Mouse (Mus musculus) thymus, postnatal 25 days (tissue): ENCODE measurements around the gene Cage1.

Experiments used
- DNase-seq: peaks from one replicate; pipeline ENCODE4 v3.0.0; 2022

The Cage1 gene

GRCm38 (mm10) chr13:38037044-38037687, at the start of gene Cage1:
Cage1 (minus strand) TSS chr13:38037069.
- peak; percentile 97 for DNase-seq

GRCm38 (mm10) chr13:38081161-38081560, 44.3 kb upstream of the Cage1 start:
- DNase-seq, result no peak

- no peak for DNase-seq
Measured at GRCm38 (mm10) chr13:38080725-38081124, 43.9 kb upstream of the Cage1 start.

- no peak for DNase-seq
Measured at GRCm38 (mm10) chr13:38080014-38080413, 43.1 kb upstream of the Cage1 start.

- DNase-seq, result no peak
Measured at GRCm38 (mm10) chr13:38079366-38079765, 42.5 kb upstream of the Cage1 start.

- DNase-seq, result no peak
Measured at GRCm38 (mm10) chr13:38078836-38079235, 42.0 kb upstream of the Cage1 start.

- DNase-seq, result peak; percentile 10
Measured at GRCm38 (mm10) chr13:38077113-38077512, 40.2 kb upstream of the Cage1 start.

- no peak for DNase-seq
Measured at GRCm38 (mm10) chr13:38074404-38074803, 37.5 kb upstream of the Cage1 start.

- DNase-seq, result no peak
Measured at GRCm38 (mm10) chr13:38073374-38074307, 36.8 kb upstream of the Cage1 start.

GRCm38 (mm10) chr13:38070945-38071344, 34.1 kb upstream of the Cage1 start:
- DNase-seq, result no peak

GRCm38 (mm10) chr13:38064854-38065663, 28.2 kb upstream of the Cage1 start:
- peak; percentile 33 for DNase-seq

GRCm38 (mm10) chr13:38062678-38063077, 25.8 kb upstream of the Cage1 start:
- no peak for DNase-seq

GRCm38 (mm10) chr13:38049888-38050287, 13.0 kb upstream of the Cage1 start:
- DNase-seq, result no peak

- DNase-seq, result peak; percentile 17
Measured at GRCm38 (mm10) chr13:38037811-38038210, 942 bp upstream of the Cage1 start.

- DNase-seq, result peak; percentile 18
Measured at GRCm38 (mm10) chr13:38036343-38037043, 376 bp downstream of the Cage1 start, which contains the start of gene Riok1. Riok1 (plus strand) TSS chr13:38036995.

- DNase-seq, result no peak
Measured at GRCm38 (mm10) chr13:38028407-38028806, 8.5 kb downstream of the Cage1 start.

- no peak for DNase-seq
Measured at GRCm38 (mm10) chr13:38027618-38028248, 9.1 kb downstream of the Cage1 start.

GRCm38 (mm10) chr13:38025874-38026273, 11.0 kb downstream of the Cage1 start:
- peak; percentile 24 for DNase-seq

- DNase-seq, result no peak
Measured at GRCm38 (mm10) chr13:38018791-38019190, 18.1 kb downstream of the Cage1 start.

GRCm38 (mm10) chr13:38015591-38015990, 21.3 kb downstream of the Cage1 start:
- DNase-seq, result no peak

GRCm38 (mm10) chr13:38012436-38012835, 24.4 kb downstream of the Cage1 start:
- no peak for DNase-seq

GRCm38 (mm10) chr13:38010444-38010910, 26.4 kb downstream of the Cage1 start:
- DNase-seq, result peak; percentile 7
